Mouse (Mus musculus) mouse trophoblast stem cell (cell line): ENCODE measurements around the gene Zbtb9.

ENCODE experiments used
- in situ Hi-C, 2 experiments: fragments of 300-500 bp; cut with MseI, MboI; formaldehyde crosslinking; loops; 2 replicates in 1 of 2; 3 replicates in 1 of 2; pipeline ENCODE4 v1.15.1; 2025

Gene Zbtb9

GRCm38 (mm10) chr17:27011998-27012672, 39.2 kb downstream of the Zbtb9 start:
- in situ Hi-C loops = no loop called here

DNA sequence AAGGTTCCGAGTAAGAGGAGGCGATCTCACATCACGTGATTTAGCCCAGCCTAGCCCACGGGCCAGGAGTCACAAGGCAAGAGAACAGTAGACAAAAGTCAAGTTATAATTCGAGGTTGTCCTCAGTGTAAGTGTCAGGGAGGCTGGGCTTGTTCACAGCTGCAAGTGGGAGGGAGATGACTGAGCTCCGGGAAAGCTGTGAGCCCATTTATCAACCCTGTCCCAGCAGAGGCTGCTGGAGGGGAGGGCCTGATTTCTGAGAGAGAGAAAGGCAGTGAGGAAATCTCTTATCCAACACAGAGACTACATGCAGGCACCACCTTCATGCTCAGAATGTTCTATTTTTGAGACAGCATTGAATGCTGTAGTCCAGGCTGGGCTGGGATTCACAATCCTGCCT, 39.9 kb downstream of the Zbtb9 start:
- in situ Hi-C loops = no loop called here

DNA sequence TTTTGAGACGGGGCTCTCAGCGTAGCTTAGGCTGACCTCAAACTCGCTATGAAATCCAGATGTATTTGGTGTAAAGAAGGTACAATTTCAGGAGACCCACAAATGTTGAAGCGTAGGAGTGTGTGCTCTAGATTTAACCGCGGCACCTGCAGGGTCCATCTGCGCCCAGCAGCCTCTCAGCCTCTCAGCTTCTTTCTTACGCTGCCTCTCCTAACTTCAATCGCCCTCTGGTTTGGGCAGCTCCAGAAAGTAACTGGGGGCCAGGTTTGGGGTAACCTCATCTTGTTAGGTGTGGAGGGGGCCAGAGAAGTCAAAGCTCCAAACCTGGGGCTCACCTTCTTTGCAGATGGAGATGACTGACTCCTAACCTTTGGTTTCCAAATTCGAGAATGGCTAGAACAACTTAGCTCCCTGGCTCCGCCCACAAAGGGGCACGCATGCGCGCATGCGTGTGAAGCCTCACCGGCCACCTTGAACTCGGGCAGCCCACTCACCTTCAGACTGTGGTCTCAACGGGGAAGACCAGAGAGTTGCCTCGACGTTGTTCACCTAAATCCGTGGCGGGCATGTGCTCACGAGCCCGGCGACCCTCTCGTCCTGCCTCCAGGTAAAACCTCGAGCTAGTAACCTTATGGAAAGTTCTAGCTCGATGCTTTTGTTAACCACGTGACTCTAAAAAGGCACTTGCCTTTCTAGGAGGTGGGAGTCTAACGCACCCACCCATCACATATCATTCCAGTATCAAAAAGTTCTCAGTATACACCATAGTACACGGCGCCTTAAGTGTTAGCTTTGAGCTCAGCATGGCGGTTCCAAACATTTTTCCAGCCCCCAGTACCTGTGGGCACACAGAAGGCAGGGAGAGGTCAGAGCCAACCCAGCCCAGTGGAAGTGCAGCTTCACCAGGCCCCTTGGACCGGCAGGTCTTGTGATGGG, 44.9 kb downstream of the Zbtb9 start:
- in situ Hi-C loops = no loop called here

GRCm38 (mm10) chr17:27018555-27019196, 45.7 kb downstream of the Zbtb9 start:
- in situ Hi-C loops = no loop called here

GRCm38 (mm10) chr17:27021076-27021475, 48.1 kb downstream of the Zbtb9 start:
- in situ Hi-C loops = no loop called here

DNA sequence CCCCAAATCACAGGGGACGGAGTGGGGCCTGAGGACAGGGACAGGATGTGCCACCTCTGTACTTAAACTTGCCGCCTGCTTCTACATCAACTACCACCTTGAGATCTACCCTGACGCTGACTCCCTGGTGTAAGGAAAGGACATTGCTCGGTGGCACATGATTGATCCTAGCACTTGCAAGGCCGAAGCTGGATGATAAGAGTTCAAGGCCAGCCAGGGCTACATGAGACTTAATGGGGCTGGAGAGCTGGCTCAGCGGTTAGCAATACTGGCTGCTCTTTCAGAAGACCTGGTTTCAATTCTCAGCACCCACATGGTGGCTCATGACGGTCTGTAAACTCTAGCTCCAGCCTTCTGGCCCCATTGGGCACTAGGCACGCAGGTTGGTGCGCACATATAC, 48.8 kb downstream of the Zbtb9 start:
- in situ Hi-C loops = no loop called here

DNA sequence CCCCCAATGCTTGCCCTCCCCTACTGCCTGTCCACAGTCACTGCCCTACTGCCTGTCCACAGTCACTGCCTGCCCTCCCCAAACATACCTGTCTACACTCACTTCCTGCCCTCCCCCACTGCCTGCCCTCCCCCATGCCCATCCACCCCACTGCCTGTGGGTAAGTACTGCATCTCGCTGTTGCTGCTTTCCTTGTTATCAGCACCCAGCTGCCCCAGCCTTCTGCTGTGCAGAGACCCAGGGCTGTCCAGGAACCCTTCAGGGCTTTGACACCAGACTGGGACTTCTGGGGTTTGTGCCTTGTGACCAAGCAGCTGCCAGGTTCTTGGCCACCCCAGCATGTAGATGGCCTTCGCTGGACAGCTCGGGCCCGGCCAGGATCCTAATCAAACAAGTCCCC, 50.4 kb downstream of the Zbtb9 start:
- in situ Hi-C loops = no loop called here

- in situ Hi-C loops = no loop called here
These were observed 52.4 kb downstream of the Zbtb9 start for GRCm38 (mm10) chr17:27025326-27025902.

DNA sequence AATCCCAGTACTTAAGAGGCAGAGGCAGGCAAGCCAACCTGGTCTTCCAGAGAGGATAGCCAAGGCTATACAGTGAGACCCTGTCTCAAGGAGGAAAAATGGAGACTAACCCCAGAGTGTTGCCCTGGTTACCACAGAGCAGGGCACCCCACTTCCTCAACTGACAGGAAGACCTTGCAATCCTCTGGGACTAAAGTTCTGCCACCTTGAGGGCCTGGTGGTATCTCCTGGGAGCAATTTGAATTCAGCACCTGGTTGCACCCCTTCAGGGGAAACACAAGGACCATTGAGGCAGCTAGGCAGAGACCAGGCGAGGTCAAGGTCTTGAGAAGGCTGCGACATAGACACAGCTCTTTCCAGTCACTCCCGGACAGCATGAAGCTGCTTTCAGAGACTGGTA, 53.0 kb downstream of the Zbtb9 start:
- in situ Hi-C loops = no loop called here

- in situ Hi-C loops = no loop called here
These were observed 54.7 kb downstream of the Zbtb9 start for GRCm38 (mm10) chr17:27027460-27028283.

- in situ Hi-C loops = no loop called here
These were observed 55.4 kb downstream of the Zbtb9 start for GRCm38 (mm10) chr17:27028284-27028795.

GRCm38 (mm10) chr17:27028909-27029308, 55.9 kb downstream of the Zbtb9 start, which contains the start of gene Bak1:
TSS of gene Bak1 (minus strand) at chr17:27029009.
- in situ Hi-C loops = no loop called here

DNA sequence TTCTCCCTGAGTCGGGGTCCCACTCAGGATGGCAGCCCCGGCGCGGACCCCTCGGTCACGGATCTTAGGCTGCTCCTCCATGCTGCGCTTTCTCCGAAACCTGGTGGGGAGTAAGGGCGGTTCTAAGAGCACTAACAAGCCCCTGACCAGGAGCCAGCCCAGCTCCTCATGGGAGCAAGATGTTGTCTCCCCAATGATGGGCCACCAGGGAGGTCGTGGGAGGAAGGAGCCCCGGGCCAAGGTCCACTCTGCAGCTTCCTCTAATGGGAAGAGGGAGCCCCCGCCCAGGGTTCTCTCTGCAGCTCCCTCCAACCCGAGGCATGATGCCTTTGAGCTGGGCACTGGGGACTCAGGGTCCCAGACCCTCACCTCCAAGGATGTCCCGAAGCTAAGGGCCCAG, 56.5 kb downstream of the Zbtb9 start:
- in situ Hi-C loops = no loop called here

GRCm38 (mm10) chr17:27030896-27031295, 57.9 kb downstream of the Zbtb9 start:
- in situ Hi-C loops = loop anchor here in 1 of 2 experiments (10.0 kb wide), 1 partner anchor 54 kb away; no protein-coding TSS in a partner anchor

DNA sequence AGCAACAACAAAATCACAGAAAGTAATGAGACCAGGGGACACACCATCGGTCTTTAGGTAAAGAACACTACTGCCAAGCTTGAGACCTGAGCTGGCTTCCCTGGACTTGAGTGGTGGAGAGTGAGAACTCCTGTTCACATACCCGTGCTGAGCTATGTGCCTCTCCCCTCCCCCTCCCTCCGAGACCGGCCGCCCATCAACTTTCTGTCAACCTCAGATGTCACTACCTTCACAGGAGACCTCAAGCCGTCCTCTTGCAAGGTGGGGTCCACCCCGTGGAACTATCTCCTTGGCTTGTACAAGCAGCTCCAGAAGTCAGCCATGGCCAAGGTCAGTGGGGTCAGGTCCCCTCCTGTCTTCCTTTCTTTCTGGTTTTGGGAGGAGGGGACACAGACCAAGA, 59.4 kb downstream of the Zbtb9 start:
- in situ Hi-C loops = loop anchor here in 1 of 2 experiments (10.0 kb wide), 1 partner anchor 52 kb away; no protein-coding TSS in a partner anchor

GRCm38 (mm10) chr17:27032869-27033268, 59.9 kb downstream of the Zbtb9 start:
- in situ Hi-C loops = loop anchor here in 1 of 2 experiments (10.0 kb wide), 1 partner anchor 52 kb away; no protein-coding TSS in a partner anchor

DNA sequence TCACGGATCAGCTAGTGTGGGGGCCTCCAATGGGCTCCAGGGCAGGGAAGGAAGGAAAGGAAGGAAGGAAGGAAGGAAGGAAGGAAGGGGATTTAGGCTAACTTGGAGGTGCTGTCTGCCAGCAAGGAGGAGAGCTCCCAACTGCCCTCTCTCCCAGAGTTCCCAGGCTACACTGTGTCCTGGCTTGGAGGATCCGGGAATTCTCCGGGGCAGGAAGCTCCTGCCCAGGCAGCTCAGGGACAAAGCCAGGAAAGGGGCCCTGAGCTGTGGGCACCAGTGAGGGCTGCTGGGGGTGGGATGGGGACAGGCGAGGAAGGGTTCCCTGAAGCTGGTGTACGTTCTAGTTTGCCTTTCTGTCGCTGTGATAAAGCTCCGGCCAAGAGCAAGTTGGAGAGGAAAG, 63.5 kb downstream of the Zbtb9 start:
- in situ Hi-C loops = loop anchor here in 1 of 2 experiments (10.0 kb wide), 1 partner anchor 48 kb away; no protein-coding TSS in a partner anchor

DNA sequence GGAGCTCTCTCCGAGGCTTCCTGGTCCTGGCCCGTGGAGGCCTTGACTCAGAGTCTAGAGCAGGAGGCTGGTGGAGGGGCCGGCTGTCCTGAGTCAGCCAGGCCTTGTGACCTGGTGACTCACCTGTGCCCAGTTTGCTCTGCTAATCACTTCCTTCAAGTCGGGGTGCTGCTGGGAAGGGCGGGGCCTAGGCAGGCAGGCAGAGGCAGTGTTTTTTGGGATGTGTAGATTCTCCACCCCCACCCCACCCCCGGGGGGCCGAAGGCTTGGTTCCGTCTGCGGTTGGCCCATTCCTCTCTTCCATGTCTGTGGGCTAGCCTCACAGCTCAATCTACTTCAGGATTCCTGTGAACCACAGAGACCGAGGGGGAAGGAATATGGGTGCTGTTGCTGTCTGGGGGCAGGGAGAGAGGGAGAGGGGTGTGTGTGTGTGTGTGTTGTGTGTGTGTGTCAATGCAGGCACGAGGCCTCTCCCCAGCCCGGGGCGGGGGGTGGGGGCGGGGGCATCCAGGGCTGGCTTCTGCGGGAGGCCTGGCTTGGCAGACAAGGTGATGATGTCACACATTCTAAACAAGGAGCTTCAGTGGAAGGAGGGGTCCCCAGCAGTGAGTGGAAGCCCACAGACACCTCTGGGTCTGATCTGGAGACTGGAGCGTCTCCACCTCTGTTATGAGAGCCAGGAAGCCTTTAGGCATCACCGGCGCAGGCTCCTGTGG, 65.5 kb downstream of the Zbtb9 start:
- in situ Hi-C loops = loop anchor here in 1 of 2 experiments (10.0 kb wide), 1 partner anchor 46 kb away; no protein-coding TSS in a partner anchor

GRCm38 (mm10) chr17:27039432-27040102, 66.6 kb downstream of the Zbtb9 start:
- in situ Hi-C loops = loop anchor here in 1 of 2 experiments (10.0 kb wide), 1 partner anchor 45 kb away; no protein-coding TSS in a partner anchor
